Mouse (Mus musculus) CH12.LX (cell line): ENCODE measurements around the gene Nmt2. TPM values are rescaled to one million over a fixed set of nuclear protein-coding genes. Genes with fewer than 3 reads are reported as not detected.

ENCODE experiments used
- DNase-seq: peaks from one replicate; pipeline ENCODE4 v3.0.0-alpha.2; 2013; ENCODE audit errors: extremely low read depth
- H3K27ac ChIP-seq: 2 replicates; pipeline ENCODE4 v1.5.1; 2012; ENCODE audit warnings: low read depth, mild to moderate bottlenecking, control low read depth, moderate library complexity; ENCODE audit not compliant: insufficient read depth
- H3K27me3 ChIP-seq: replicated peaks from 2 replicates; pipeline ENCODE3; 2012; ENCODE audit warnings: inconsistent platforms
- H3K36me3 ChIP-seq, 2 experiments: replicated peaks in 1 of 2; 2 replicates each; pipeline versions ENCODE3 to v1.6.1; 2012; ENCODE audit warnings: inconsistent platforms in 1 of 2, low read length in 1 of 2, mild to moderate bottlenecking in 1 of 2, mixed read lengths in 1 of 2, moderate library complexity in 1 of 2; ENCODE audit not compliant: control insufficient read depth in 1 of 2, insufficient read depth in 1 of 2
- H3K4me1 ChIP-seq, 2 experiments: 2 replicates each; pipeline ENCODE4 v1.6.1; 2012; ENCODE audit warnings: inconsistent platforms in 1 of 2, moderate library complexity in 1 of 2; ENCODE audit not compliant: insufficient read depth in 2 of 2, control insufficient read depth in 1 of 2
- H3K4me2 ChIP-seq: 2 replicates; pipeline ENCODE4 v1.6.1; 2012; ENCODE audit warnings: low read depth, mild to moderate bottlenecking, control low read depth; ENCODE audit not compliant: poor library complexity, insufficient read depth, severe bottlenecking
- H3K4me3 ChIP-seq, 3 experiments: fragments of 150-350 bp in 1 of 3; sonication (generic) in 1 of 3; replicated peaks in 1 of 3; 2 replicates each; pipeline versions ENCODE3 to v1.5.1; 2011 to 2012; ENCODE audit warnings: low read depth in 2 of 3, low read length in 2 of 3, mild to moderate bottlenecking in 2 of 3, moderate library complexity in 2 of 3, control low read depth in 1 of 3, improper control_type of control experiment in 1 of 3, inconsistent platforms in 1 of 3, mixed read lengths in 1 of 3; ENCODE audit not compliant: poor library complexity in 1 of 3
- H3K79me2 ChIP-seq: replicated peaks from 2 replicates; pipeline ENCODE4 v1.6.1; 2012; ENCODE audit warnings: mild to moderate bottlenecking, moderate library complexity; ENCODE audit not compliant: control insufficient read depth, poor library complexity, insufficient read depth, severe bottlenecking; ENCODE audit errors: extremely low read depth
- H3K9ac ChIP-seq: 2 replicates; pipeline ENCODE4 v1.6.1; 2012; ENCODE audit warnings: low read depth, mild to moderate bottlenecking, control low read depth, moderate library complexity; ENCODE audit not compliant: insufficient read depth
- H3K9me3 ChIP-seq: replicated peaks from 2 replicates; pipeline ENCODE3; 2012; ENCODE audit warnings: low read length, inconsistent platforms, mixed read lengths
- BHLHE40 ChIP-seq: IDR thresholded peaks from 2 replicates; pipeline ENCODE4 v1.6.1; 2011; ENCODE audit warnings: mild to moderate bottlenecking, low read depth, low read length, improper control_type of control experiment
- CHD1 ChIP-seq: IDR thresholded peaks from 2 replicates; pipeline ENCODE4 v1.6.1; 2012; ENCODE audit warnings: low read depth, low read length, improper control_type of control experiment, inconsistent platforms
- CTCF ChIP-seq, 2 experiments: IDR thresholded peaks in 1 of 2; conservative IDR thresholded peaks in 1 of 2; 2 replicates each; pipeline ENCODE4 v1.5.1; 2011 to 2012; ENCODE audit warnings: low read depth in 2 of 2, low read length in 2 of 2, improper control_type of control experiment in 1 of 2, inconsistent platforms in 1 of 2, mild to moderate bottlenecking in 1 of 2, moderate library complexity in 1 of 2
- E2F4 ChIP-seq: IDR thresholded peaks from 2 replicates; pipeline ENCODE4 v1.6.1; 2011; ENCODE audit warnings: low read depth, low read length, improper control_type of control experiment; ENCODE audit not compliant: insufficient replicate concordance
- EP300 ChIP-seq: IDR thresholded peaks from 2 replicates; pipeline ENCODE4 v1.6.1; 2011; ENCODE audit warnings: low read length, improper control_type of control experiment
- ETS1 ChIP-seq: conservative IDR thresholded peaks from 2 replicates; pipeline ENCODE4 v1.6.1; 2012; ENCODE audit warnings: low read depth, mild to moderate bottlenecking, inconsistent platforms, low read length, improper control_type of control experiment, moderate library complexity
- GABPA ChIP-seq: IDR thresholded peaks from 2 replicates; pipeline ENCODE4 v1.6.1; 2012; ENCODE audit warnings: low read depth, low read length, improper control_type of control experiment, inconsistent platforms; ENCODE audit not compliant: insufficient replicate concordance
- HCFC1 ChIP-seq: IDR thresholded peaks from 2 replicates; pipeline ENCODE4 v1.6.1; 2012; ENCODE audit warnings: low read depth, mild to moderate bottlenecking, inconsistent platforms, low read length, improper control_type of control experiment
- JUND ChIP-seq: conservative IDR thresholded peaks from 2 replicates; pipeline ENCODE4 v1.6.1; 2011; ENCODE audit warnings: low read depth, low read length, improper control_type of control experiment
- MAX ChIP-seq: IDR thresholded peaks from 2 replicates; pipeline ENCODE4 v1.6.1; 2011; ENCODE audit warnings: low read length, improper control_type of control experiment
- MAZ ChIP-seq: IDR thresholded peaks from 2 replicates; pipeline ENCODE4 v1.6.1; 2012; ENCODE audit warnings: low read depth, mild to moderate bottlenecking, inconsistent platforms, low read length, improper control_type of control experiment, moderate library complexity
- MEF2A ChIP-seq: IDR thresholded peaks from 2 replicates; pipeline ENCODE4 v1.6.1; 2014; ENCODE audit warnings: low read depth, mild to moderate bottlenecking, inconsistent platforms, low read length, improper control_type of control experiment, borderline replicate concordance
- MYC ChIP-seq: IDR thresholded peaks from 2 replicates; pipeline ENCODE4 v1.6.1; 2011; ENCODE audit warnings: low read depth, mild to moderate bottlenecking, improper control_type of control experiment, low read length
- NELFE ChIP-seq: IDR thresholded peaks from 2 replicates; pipeline ENCODE4 v1.6.1; 2011; ENCODE audit warnings: low read depth, low read length, improper control_type of control experiment
- NRF1 ChIP-seq: IDR thresholded peaks from 2 replicates; pipeline ENCODE4 v1.6.1; 2014; ENCODE audit warnings: low read depth, mild to moderate bottlenecking, inconsistent platforms, low read length, improper control_type of control experiment, moderate library complexity
- PAX5 ChIP-seq: IDR thresholded peaks from 2 replicates; pipeline ENCODE4 v1.6.1; 2012; ENCODE audit warnings: low read length, inconsistent platforms, mixed read lengths
- POLR2AphosphoS2 ChIP-seq: IDR thresholded peaks from 2 replicates; pipeline ENCODE4 v1.6.1; 2011; ENCODE audit warnings: low read depth, low read length, improper control_type of control experiment
- RAD21 ChIP-seq: IDR thresholded peaks from 2 replicates; pipeline ENCODE4 v1.6.1; 2011; ENCODE audit warnings: low read depth, mild to moderate bottlenecking, low read length, improper control_type of control experiment, moderate library complexity
- RCOR1 ChIP-seq: conservative IDR thresholded peaks from 2 replicates; pipeline ENCODE4 v1.6.1; 2012; ENCODE audit warnings: low read depth, mild to moderate bottlenecking, inconsistent platforms, low read length, improper control_type of control experiment
- TBP ChIP-seq: conservative IDR thresholded peaks from 2 replicates; pipeline ENCODE4 v1.6.1; 2011; ENCODE audit warnings: low read depth, low read length, improper control_type of control experiment
- UBTF ChIP-seq: IDR thresholded peaks from 2 replicates; pipeline ENCODE4 v1.6.1; 2012; ENCODE audit warnings: low read depth, mild to moderate bottlenecking, inconsistent platforms, low read length, improper control_type of control experiment, moderate library complexity
- USF1 ChIP-seq: IDR thresholded peaks from 2 replicates; pipeline ENCODE4 v1.6.1; 2014; ENCODE audit warnings: low read depth, mild to moderate bottlenecking, inconsistent platforms, low read length, improper control_type of control experiment
- USF2 ChIP-seq: conservative IDR thresholded peaks from 2 replicates; pipeline ENCODE4 v1.6.1; 2011; ENCODE audit warnings: low read depth, low read length, improper control_type of control experiment
- ZKSCAN1 ChIP-seq: IDR thresholded peaks from 2 replicates; pipeline ENCODE4 v1.6.1; 2012; ENCODE audit warnings: low read depth, inconsistent platforms, low read length, improper control_type of control experiment, borderline replicate concordance
- ZMIZ1 ChIP-seq: IDR thresholded peaks from 2 replicates; pipeline ENCODE4 v1.6.1; 2012; ENCODE audit warnings: low read depth, mild to moderate bottlenecking, inconsistent platforms, low read length, improper control_type of control experiment
- ZNF384 ChIP-seq: IDR thresholded peaks from 2 replicates; pipeline ENCODE4 v1.6.1; 2012; ENCODE audit warnings: low read depth, low read length, improper control_type of control experiment, inconsistent platforms
- dilution Hi-C: fragments of 300-500 bp; cut with MboI; formaldehyde crosslinking; loops from 2 replicates; pipeline ENCODE4 v1.14.3; 2020; ENCODE audit warnings: low sequenced_read_pairs; ENCODE audit not compliant: extremely low pct_unique_long_range_greater_than_20kb, extremely low pct_ligation_motif_present
- in situ Hi-C: fragments of 300-500 bp; cut with MboI; formaldehyde crosslinking; loops from 3 replicates; pipeline ENCODE4 v1.14.3; 2019; ENCODE audit warnings: low sequenced_read_pairs, low pct_ligation_motif_present, low pct_unique_long_range_greater_than_20kb, mixed read lengths
- polyA plus RNA-seq: library from polyadenylated mRNA; unstranded; fragments of >175 nt; gene quantifications from 2 replicates; pipeline ENCODE4 v1.2.1, GENCODE M21; 2012; ENCODE audit warnings: low read depth; ENCODE audit not compliant: insufficient read length
- total RNA-seq, 2 experiments: library from RNA; depleted of rRNA; stranded (reverse); fragments of 300-350 nt in 1 of 2; fragments of >200 nt in 1 of 2; gene quantifications; 2 replicates each; pipeline ENCODE4 v1.2.3; 2012 to 2014

Nmt2 gene
- total and polyA plus RNA-seq, 3 experiments: 10.0 to 15.9 (median 15.6) TPM

DNA sequence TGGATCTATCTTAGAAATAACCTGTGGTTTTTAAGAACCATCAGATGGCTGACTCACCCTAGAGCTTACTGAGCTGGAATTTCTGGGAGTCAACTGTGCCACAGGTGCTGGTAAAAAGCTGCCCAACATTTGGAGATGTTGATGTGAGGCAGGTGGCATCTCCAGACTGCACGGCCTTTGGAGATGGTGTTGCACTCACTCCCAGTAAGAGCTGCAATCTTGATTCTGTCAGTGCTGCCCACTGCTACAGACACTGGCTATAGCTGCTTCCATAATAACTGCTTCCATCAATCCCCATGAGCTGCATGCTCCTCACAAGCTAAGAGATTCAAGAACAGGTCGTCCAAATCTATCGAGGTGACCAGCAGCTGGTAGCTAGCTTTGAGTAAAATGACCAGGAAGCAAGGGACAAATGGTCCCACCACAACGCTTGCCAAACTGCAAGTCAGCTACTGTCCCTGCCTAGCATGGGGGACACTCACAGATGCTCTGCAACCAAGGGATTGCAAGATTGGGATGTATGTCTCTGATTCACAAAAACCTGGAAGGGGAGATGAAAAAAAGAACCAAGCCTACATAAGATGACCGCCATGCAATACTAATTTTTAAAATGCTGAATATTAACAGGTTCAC lies 47.2 kb downstream of the Nmt2 start:
- dilution Hi-C loops (no loop called here), in situ Hi-C loops (no loop called here)
- peak overlapping the region; percentile 67 to 82 (median 70) for H3K4me3 ChIP-seq
- no peak for TF ChIP-seq USF2
- TF ChIP-seq ZNF384: no peak
- TF ChIP-seq MAZ: no peak
- TF ChIP-seq RAD21: no peak
- TF ChIP-seq POLR2AphosphoS2: no peak; the same call in 1 of the 2 replicates
- TF ChIP-seq USF1: no peak
- TF ChIP-seq HCFC1: no peak
- no peak for TF ChIP-seq CHD1
- TF ChIP-seq NELFE: no peak
- TF ChIP-seq RCOR1: no peak
- TF ChIP-seq ZMIZ1: no peak
- TF ChIP-seq PAX5: no peak
- TF ChIP-seq NRF1: no peak
- TF ChIP-seq MYC: no peak
- H3K27ac ChIP-seq: no peak overlapping the region
- DNase-seq: no peak
- peak overlapping the region; percentile 75 for H3K9ac ChIP-seq
- H3K79me2 ChIP-seq: peaks cover 25% of the 10 kb centered on the region
- peaks cover 11 to 38% of the 10 kb centered on the region in 2 experiments for H3K36me3 ChIP-seq
- H3K9me3 ChIP-seq: no peaks in the 10 kb centered on the region
- no peaks in the 10 kb centered on the region for H3K27me3 ChIP-seq
- H3K4me1 ChIP-seq: peaks cover 3 to 42% of the 10 kb centered on the region in 2 experiments; a peak in 2 of 4 replicates
- H3K4me2 ChIP-seq: peak overlapping the region; percentile 67

DNA sequence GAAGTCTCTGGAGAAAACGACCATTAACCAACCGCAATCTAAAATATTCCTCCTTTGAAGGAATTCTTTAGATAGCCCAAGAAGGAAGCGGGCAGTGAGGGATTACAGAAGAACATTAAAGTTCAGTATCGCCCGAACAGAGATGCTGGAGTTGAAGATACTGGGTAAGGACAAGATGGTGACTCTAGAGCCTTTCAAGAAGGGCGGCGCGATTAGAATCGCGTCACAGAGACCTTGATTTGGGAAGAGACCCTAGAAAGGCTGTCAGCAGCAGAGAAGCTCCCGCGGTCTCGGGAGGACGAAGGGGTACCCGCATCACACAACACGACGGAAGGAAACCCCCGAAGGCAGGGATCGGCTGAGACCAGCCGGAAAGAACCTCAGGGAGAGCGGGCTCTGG lies 48.0 kb downstream of the Nmt2 start:
- peak overlapping the region; percentile 24 for H3K27ac ChIP-seq
- peaks cover 3 to 42% of the 10 kb centered on the region in 2 experiments; a peak in 2 of 4 replicates for H3K4me1 ChIP-seq
- dilution Hi-C loops (no loop called here), in situ Hi-C loops (no loop called here)
- TF ChIP-seq USF2: no peak
- TF ChIP-seq MAX: no peak
- no peak for TF ChIP-seq BHLHE40
- TF ChIP-seq ZMIZ1: no peak
- TF ChIP-seq EP300: no peak
- no peak for TF ChIP-seq ZKSCAN1
- TF ChIP-seq UBTF: no peak
- no peak for TF ChIP-seq E2F4
- no peak for TF ChIP-seq MEF2A
- no peak for TF ChIP-seq NELFE
- no peak for TF ChIP-seq RAD21
- TF ChIP-seq NRF1: no peak
- no peak for TF ChIP-seq ETS1
- TF ChIP-seq TBP: no peak
- no peak for TF ChIP-seq USF1
- TF ChIP-seq MYC: no peak
- no peak for TF ChIP-seq GABPA
- no peak for TF ChIP-seq CTCF (conservative IDR thresholded peaks at IDR 0.05 in 1 of 2, IDR thresholded peaks at IDR 0.05 in 1 of 2; ENCODE audit: low read depth in 2 of 2, low read length in 2 of 2)
- no peak for TF ChIP-seq RCOR1
- TF ChIP-seq JUND: no peak
- no peaks in the 10 kb centered on the region for H3K27me3 ChIP-seq
- peak overlapping the region; percentile 67; the same call in 1 of the 2 replicates for H3K4me2 ChIP-seq
- peak overlapping the region; percentile 75 for H3K9ac ChIP-seq
- H3K9me3 ChIP-seq: no peaks in the 10 kb centered on the region
- H3K36me3 ChIP-seq: peaks cover 11 to 29% of the 10 kb centered on the region in 2 experiments
- peaks cover 25% of the 10 kb centered on the region for H3K79me2 ChIP-seq
- DNase-seq: peak; percentile 71
- peak overlapping the region; percentile 67 to 82 (median 70) for H3K4me3 ChIP-seq
